Mouse (Mus musculus) urinary bladder, postnatal 10 days (tissue): Measurements from ENCODE around the gene Mboat1.

Experiments used
- DNase-seq: peaks from one replicate; pipeline ENCODE4 v3.0.0; 2022; ENCODE audit warnings: low spot score

Mboat1 gene

DNA sequence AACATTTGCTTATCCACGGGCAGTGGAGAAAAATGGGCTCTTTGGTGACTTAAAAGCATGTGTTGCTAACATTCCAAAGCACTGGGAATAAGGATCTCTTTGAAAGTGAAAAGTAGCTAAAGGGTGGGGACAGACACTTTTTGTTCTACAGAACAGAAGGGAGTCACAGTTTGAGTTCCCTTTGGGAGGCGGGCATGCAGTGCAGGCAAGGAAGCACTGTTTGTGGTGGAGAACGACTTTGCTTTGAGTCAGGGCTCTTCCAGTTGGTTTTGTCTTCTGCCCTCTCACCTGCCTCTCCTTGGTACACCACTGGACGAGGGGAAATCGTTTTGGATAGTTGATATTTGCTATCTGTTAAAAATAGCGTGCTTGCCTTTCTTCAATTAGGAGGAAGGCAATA lies 49.7 kb downstream of the Mboat1 start:
- no peak for DNase-seq

DNA sequence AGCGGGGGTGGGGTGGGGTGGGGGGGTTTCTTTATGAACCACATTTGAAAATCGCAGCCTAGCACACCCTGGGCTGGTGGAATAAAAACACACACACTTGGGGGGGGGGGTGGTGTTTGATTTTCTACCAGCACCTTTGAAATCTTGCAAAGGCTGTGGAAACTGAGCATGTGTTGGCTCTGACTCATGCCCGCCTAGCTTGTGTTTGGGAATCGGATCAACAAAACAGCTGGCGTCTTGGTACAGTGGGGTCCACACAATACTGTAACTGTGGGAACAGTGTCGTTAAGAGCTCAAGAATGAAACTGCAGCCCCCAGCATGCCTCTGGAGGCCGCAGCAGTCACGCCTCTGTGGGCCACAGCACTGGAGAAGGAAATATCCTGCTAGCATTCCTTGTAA lies 50.2 kb downstream of the Mboat1 start:
- no peak for DNase-seq

DNA sequence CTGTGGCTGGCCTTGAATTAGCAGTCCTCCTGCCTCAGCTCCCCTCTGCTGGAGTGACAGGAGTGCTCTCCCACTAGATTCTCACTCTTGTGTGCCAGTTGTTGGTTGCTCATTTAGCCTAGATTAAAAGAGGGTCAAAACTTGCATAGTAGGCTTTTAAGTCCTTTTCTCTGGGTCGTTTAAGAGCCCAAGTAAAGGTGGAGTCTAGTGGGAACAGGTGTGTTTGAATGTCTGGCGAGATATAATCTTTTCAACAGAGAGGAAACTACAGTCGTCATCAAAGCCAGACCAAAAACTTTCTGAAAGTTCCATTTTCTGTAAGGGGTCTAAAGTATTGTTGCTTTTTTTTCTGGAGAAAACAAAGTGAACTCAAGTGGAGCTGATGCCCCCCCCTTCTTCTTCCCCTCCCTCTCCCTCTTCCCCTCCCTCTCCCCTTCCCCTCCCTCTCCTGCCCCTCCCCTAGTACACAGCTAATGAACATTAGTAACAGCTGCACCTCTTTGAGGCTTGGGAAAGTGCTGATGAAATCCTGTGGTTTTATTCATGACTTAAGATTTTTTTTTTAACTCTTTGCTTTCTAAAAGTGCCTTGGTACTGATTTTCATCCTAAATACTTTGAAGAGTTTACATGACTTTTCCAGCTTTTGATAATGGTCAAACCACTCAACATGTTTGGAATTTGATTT lies 55.9 kb downstream of the Mboat1 start:
- DNase-seq = no peak

DNA sequence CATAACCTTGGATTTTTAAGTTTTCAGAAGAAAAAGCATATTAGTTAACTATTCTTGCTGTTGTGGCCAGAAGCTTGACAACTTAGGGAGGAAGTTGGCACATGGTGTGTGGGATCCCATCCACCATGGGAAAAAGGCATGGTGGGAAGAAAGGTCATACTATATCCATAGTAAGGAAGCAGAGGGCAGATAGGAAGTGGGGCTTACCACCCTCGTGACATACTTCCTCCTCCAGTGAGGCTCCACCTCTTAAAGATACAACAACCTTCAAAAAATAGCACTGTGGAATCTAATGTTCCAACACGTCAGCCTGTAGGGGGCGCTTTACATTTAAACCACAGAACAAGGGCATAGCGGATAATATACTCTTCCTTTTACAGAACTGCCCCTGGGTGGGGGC lies 57.1 kb downstream of the Mboat1 start:
- DNase-seq = no peak

DNA sequence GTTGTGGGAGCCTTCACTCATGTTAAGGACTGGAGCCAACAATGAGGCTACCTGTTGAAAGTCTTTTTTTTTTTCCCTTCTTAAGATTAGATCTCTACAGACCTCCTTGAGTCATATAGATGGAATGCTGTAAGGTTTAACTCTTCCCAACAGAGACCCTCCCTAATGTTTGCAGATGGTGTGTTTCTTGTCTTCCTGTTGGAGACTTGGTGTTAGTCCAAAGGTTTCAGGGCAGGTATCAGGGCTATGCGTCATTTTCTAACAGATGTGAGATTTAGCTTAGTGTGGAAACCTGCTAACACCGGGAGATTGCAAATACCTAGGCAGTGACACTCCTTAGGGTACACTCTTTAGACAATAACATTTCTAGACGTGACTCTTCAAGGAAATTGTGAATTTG lies 58.5 kb downstream of the Mboat1 start:
- no peak for DNase-seq

DNA sequence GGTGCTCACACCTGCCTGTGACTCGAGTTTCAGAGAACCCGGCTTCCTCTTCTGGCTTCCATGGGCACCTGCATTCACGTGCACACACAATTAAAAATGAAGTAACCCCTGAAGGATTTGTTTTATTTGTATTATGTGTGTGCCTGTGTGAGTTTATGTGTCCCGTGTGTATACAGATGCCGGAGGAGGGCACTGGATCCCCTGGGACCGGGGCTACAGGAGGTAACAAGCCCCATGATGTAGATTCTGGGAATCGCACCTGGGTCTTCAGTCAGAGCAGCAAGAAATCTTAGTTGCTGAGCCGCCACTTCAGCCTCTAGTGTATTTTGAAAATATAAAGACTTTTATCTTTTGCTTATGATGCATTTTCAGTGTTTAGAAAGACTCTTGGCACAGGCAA lies 60.4 kb downstream of the Mboat1 start:
- DNase-seq = no peak

DNA sequence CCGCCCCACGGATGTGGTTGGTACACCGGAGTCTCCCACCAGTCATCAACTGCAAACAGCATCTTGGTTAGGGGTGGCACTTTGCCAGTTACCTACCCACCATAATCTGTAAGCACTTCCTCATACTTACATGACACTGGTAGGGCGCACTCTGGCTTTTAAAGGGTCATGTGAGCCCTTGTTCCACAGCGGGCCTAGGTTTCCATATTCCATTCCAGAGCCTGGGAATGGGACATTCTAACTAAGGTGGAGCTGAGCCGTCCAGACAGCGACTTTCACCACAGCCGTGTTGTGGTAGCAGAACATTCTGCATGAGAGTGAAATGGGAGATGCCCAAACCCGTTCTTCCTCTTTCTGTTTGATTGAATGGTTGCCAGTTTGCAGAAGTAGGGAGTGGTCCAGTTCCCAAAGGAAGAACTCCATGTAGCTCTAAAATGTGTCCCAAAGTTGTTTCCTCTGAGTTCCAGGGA lies 61.8 kb downstream of the Mboat1 start:
- no peak for DNase-seq

DNA sequence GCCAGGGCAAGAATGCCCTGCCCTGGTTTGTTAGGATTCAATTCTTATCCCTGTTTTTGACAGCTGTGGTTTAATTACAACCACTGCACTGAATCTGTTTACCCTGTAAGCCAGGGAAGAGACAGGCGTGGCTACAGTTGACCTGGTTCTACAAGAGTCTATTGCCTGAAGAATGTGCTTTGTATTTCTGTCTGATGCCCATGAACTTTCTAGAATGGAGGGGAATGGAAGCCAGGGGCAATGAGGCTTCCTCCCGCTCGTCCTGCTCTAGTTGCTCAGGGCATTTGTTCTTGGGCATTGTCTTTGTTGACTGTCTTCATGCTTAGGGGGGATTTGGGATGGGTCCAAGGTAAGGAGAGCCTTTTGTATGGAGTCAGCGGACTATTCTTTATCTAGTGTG lies 63.5 kb downstream of the Mboat1 start:
- no peak for DNase-seq

DNA sequence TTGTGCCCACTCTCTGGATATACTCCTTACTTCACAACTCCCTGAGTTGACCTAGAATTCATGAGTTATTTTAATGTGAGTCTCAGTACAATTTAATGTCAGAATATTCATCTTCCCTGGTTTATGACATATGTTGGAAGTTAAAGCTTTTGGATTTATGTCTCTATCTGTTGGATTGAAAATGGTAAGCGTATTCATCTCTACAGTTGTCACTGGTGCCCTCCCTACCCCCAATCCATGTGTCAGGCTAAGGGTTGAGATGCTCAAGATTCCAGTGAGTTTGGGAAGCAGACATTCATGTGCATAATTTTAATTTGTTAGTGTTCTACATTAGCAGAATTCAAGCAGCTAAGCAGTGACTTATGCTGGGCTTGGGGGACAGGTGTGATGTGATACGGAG lies 64.4 kb downstream of the Mboat1 start:
- no peak for DNase-seq

DNA sequence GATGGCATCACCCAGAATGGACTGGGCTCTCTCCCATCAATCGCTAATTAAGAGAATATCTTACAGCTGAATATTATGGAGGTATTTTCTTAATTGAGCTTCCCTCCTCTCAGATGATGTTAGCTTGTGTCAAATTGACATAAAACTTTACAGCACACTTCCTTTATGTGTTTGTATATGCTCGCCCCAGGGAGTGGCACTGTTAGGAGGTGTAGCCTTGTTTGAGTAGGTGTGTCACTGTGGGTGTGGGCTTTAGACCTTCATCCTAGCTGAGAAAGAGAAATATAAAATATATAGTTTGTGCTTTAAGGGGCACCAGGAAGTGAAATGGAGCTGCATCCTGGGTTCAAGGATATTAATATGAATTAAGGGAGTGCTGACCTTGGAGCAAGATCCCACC lies 66.7 kb downstream of the Mboat1 start:
- no peak for DNase-seq

DNA sequence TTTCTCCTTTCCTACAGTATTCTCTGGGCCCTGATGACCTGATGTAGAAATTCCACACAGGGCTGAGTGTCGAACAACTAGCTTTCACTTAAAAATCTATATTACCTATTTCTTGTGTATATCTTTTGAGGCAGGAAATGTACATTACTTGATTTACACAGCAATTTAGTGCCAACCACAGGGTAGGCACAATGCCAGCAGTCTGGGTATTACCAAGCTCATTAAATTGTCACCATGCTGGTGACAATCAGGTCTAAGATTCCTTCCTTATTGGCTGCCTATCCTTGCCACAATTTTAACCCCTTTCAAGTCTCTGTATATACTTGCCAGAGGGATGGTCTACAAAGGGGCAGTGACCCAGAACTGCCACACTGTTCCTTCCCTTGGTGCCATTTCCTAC lies 71.9 kb downstream of the Mboat1 start:
- no peak for DNase-seq

DNA sequence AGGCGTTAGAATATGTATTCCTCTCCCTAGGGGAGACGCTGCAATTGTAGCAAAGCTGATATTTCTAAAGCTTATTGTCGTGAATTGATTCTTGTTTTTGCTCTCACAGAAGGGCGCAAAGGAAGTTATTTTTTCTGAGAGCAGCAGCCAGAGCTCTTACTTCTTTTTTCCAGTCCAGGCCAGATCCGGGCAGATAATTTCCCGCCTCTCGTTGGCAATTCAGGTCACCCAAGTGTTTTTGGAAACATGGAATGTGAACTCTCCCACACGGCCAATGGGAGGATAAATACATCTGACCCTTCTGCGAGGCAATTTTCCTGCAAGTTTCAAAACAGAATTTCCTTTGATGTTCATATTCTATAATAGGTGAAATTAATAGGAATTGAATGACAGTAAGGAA lies 77.0 kb downstream of the Mboat1 start:
- DNase-seq = no peak

DNA sequence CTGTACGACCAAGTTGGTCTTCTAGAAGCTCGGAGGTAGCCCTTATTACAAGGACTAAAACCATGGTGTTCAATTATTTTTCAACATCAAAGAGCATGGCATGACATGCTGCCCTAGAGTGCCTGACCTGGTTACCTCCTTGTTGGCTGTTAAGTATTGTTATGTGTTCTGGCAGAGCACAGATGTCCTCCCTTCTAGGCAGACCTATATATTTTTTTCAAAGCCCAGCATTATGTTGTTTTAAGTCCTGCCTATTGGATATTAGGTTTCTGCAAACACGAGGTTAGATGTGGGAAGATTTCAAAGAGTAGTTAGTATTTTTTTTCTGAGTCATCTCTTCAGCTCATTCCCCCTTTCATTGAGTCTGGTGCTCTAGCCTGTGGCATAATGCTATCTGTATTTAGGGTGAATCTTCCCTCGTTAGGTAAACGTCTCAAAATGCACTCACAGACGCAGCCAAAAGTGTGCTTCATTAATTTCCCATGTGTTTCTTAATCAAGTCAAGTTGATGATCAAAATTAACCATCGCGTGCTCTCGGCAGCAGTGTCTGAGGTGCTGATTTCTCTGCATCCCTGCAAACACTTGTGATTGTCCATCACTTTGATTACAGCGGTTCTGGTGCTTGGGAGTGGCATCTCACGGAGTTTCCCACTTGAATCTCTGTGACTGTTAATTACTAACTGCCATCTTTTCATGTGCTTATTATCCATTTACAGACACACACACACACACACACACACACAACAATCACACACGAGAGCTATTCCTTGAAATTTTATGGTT lies 81.5 kb downstream of the Mboat1 start:
- no peak for DNase-seq

DNA sequence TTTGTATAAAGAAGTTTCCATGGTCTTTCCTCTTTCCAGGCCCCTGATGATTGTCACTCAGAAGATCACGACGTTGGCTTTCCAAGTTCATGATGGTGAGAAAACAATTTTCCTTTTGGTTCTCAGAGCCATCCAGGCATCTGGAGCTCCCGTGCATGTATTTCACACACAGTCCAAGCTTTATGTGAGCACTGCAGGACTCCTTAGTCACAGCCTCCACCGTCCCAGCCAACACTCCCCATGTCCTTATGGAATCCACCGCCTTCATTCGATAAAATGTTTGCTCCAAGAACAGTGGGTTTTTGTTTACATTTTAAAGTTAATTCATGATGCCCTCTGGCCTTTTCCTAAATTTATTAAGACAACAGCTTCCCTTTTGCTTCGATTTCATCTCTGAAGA lies 83.3 kb downstream of the Mboat1 start:
- no peak for DNase-seq

DNA sequence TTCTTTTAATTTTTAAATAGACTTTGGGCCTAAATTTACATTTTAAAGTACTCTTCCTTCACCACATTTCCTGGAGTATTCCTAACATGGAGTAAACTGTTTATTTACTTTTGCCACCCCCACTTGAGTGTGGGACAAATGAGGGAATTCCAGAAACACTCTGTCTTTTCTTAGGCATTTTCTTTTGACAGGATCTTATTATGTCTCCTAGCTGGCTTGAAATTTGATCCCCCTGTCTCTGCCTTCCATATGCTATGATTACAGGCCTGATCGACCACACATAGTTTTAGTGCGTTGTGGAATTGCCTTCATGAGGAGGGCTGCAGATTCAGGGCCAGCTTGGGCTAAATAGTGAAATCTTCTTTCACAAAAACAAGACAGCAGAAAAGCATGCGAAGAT lies 85.0 kb downstream of the Mboat1 start:
- no peak for DNase-seq

DNA sequence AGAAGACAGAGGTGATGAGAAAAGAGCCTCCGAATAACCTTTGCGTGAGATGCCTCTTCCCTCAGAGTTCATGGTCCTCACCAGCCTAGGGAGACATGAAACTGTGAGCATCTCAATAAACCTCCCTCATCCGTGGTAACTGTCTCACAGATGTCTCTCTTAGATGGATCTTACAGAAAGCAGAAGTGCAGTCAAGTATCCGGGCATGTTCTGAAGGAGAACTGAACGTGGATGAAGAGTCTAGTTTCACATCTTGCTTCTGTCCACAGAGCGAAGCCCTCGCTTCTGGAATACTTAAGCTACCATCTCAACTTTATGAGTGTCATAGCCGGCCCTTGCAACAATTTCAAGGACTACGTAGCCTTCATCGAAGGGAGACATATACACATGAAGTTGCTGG lies 87.8 kb downstream of the Mboat1 start:
- DNase-seq = no peak

DNA sequence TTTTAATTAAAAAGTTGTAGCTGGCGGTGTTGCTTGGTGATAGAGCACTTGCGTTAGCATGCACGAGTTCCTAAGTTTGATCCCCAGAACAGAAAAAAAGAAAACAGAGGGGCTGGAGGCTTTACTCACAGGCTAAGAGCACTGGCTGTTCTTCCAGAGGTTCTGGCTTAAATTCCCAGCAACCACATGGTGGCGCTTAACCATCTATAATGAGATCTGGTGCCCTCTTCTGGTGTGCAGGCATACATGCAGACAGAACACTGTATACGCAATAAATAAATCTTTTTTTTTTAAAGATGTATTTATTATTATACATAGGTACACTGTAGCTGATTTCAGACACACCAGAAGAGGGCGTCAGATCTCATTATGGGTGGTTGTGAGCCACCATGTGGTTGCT lies 88.4 kb downstream of the Mboat1 start:
- no peak for DNase-seq

DNA sequence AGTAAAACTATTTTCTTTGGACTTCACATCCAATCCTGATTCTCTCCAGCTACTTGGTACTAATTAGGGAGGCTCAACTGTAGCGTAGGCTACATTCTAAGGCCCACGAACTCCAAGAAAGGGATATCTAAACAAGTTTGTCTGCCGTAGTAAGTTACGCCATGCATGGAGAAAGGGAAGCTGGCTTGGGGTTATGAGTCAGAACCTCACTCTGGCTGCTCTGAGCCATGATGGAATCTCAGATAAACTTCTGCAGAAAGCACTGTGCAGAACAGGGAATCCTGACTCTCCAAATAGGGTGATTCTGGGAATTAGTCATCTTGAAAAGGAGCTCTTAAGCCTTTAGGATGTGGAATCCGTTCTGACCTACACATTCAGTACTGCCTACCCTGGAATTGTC lies 92.5 kb downstream of the Mboat1 start:
- DNase-seq = no peak

DNA sequence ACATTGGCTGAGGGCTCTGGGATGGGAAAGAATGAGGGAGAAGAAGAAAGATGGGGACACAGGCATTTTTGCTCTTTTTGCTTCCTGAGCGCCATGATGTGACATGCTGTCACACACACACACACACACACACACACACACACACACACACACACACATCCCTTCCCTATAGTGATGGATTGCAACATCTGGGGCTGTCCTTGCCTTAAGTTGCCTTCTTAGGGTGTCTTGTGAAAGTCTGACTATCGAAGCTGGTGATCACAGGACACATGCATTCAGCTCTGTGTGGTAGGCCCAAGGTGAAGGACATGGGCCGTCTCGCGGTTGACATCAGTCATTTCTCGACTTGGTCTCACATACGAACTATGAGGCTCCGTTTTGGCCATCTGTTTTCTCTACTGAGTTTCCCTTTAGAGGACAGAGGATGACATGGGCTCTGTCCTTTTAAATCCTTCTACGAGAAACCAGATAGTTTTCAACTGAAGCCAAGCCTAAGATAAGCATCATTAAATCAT lies 93.4 kb downstream of the Mboat1 start:
- DNase-seq = no peak

DNA sequence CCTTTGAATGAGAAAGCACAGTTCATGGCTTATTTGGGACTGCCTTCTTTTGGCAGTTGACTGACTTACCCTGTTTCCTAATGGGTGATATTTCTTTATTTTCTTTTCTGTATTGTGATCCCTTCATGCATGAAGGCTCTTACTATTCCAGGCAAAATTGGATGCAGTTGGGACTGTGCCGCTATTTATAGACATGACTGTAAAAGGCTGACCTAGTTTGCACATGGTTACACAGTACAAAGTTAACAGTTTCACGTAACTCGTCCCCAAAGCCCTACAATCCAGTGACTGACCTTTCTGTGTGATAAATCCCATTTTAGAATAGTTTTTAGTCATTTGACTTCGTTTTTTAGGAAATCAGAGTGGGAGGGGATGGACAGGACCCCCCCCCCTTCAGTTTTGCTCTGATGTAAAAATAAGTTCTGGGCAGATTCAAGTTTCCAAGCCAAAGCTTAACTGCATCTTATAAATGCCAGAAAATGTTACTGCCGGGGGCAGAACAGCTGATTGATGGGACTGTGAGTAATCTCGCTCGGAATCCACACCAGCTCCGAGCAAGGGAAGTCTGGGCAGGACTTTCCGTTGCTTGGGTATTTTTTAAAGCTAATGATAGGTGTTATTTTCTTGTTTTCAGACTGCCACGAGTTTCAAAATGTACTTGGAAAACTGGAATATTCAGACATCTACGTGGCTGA lies 98.9 kb downstream of the Mboat1 start:
- no peak for DNase-seq

DNA sequence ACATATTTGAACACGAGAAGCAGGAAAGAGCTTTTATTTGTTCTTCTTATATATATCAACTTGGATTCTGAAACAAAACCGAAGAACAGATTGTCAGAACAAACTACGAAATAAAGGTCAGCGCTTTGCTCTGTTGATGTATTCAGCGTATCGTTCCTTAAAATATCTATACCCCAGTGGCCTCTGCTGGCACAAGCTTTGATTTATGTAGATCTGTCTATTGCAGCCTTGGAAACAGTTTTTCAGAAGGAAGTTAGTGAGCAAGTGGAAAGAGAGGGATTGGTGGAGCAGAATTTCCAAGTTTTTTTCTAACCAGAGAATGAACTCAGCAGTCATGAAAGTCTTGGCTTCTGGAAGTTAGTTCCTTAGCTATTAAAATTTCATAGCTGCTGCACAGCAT lies 103.1 kb downstream of the Mboat1 start:
- DNase-seq = no peak

DNA sequence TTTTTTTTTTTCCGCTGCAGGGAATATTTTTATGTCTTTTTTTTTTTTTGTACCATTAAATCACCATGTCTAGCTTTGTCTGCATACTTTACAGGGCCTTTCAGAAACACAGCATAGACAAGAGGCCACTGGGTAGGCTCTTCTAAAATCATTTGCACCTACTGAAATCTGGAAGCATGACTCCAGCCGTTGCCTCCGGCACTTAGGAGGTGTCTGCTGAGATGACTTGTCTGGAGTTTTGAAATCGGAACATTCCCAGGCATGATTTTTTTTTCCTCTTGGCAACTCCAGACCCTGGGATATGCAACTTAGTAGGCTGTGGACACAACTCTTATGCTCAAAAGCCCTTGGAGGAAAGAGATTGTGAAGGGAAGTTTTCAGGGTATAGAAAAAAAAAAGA lies 109.3 kb downstream of the Mboat1 start:
- DNase-seq = no peak

DNA sequence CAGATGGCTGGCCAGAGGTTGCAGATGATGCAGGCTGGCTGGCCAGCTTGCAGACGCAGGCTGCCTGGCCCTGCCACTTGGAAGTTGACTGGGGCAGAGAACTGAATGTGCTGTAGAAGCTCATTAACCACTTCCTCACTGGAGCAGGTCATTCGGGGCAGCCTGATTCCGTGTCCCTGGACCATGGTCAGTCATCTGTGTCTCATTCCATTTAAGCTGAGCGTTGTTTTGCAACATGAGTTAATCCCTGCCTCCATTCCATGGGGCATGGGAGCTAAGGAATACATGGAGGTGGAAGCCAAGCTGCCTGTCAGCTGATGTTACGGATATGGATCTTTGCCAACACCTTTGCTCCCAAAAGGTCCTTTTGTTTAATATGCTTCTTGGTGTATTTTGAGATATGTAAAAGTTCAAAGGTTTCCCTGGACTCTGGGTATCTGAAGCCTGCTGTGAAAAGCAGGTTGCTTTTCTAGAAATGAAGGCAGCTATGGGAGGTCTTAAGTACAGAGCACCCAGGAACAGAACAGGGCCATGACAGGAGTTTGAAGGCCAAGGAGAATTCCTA lies 114.1 kb downstream of the Mboat1 start:
- DNase-seq = no peak
